Mouse (Mus musculus): ENCODE measurements around the gene Rin2.

DNA sequence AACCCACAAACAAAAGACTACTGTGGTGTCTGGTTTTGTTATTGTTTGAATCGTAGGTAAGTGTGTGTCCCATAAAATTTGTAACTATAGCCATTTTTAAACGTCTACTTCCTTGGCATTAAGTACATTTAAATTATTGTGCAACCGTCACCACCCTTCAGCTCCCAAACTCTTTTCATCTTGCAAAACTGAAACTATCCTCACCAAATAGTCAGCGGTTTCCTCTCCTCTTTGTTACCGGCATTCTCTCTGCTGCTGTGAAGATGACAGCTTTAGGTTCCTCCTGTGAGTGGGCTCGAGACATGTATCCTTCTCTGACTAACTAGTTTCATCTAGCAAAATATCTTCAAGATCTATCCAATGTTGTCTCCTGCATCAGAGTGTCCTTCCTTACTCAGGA, 129.5 kb downstream of the Rin2 start:
- TF ChIP-seq CTCF (IDR thresholded peaks at IDR 0.05; ENCODE audit: borderline replicate concordance, extremely low read depth, insufficient read depth, insufficient read length) (no peak), POLR2A (IDR thresholded peaks at IDR 0.05; ENCODE audit: borderline replicate concordance, extremely low read depth, insufficient read depth, insufficient read length, poor library complexity, severe bottlenecking) (no peak)
